Mouse (Mus musculus) CH12.LX (cell line): ENCODE results near the gene Myo1h. TPM values are rescaled to one million over a fixed set of nuclear protein-coding genes. Genes with fewer than 3 reads are reported as not detected.

Source experiments
- DNase-seq: peaks from one replicate; pipeline ENCODE4 v3.0.0-alpha.2; 2013; ENCODE audit errors: extremely low read depth
- H3K27ac ChIP-seq: 2 replicates; pipeline ENCODE4 v1.5.1; 2012; ENCODE audit warnings: low read depth, mild to moderate bottlenecking, control low read depth, moderate library complexity; ENCODE audit not compliant: insufficient read depth
- H3K27me3 ChIP-seq: replicated peaks from 2 replicates; pipeline ENCODE3; 2012; ENCODE audit warnings: inconsistent platforms
- H3K36me3 ChIP-seq, 2 experiments: replicated peaks in 1 of 2; 2 replicates each; pipeline versions ENCODE3 to v1.6.1; 2012; ENCODE audit warnings: inconsistent platforms in 1 of 2, low read length in 1 of 2, mild to moderate bottlenecking in 1 of 2, mixed read lengths in 1 of 2, moderate library complexity in 1 of 2; ENCODE audit not compliant: control insufficient read depth in 1 of 2, insufficient read depth in 1 of 2
- H3K4me1 ChIP-seq, 2 experiments: 2 replicates each; pipeline ENCODE4 v1.6.1; 2012; ENCODE audit warnings: inconsistent platforms in 1 of 2, moderate library complexity in 1 of 2; ENCODE audit not compliant: insufficient read depth in 2 of 2, control insufficient read depth in 1 of 2
- H3K4me2 ChIP-seq: 2 replicates; pipeline ENCODE4 v1.6.1; 2012; ENCODE audit warnings: low read depth, mild to moderate bottlenecking, control low read depth; ENCODE audit not compliant: poor library complexity, insufficient read depth, severe bottlenecking
- H3K4me3 ChIP-seq, 3 experiments: fragments of 150-350 bp in 1 of 3; sonication (generic) in 1 of 3; replicated peaks in 1 of 3; 2 replicates each; pipeline versions ENCODE3 to v1.5.1; 2011 to 2012; ENCODE audit warnings: low read depth in 2 of 3, low read length in 2 of 3, mild to moderate bottlenecking in 2 of 3, moderate library complexity in 2 of 3, control low read depth in 1 of 3, improper control_type of control experiment in 1 of 3, inconsistent platforms in 1 of 3, mixed read lengths in 1 of 3; ENCODE audit not compliant: poor library complexity in 1 of 3
- H3K79me2 ChIP-seq: replicated peaks from 2 replicates; pipeline ENCODE4 v1.6.1; 2012; ENCODE audit warnings: mild to moderate bottlenecking, moderate library complexity; ENCODE audit not compliant: control insufficient read depth, poor library complexity, insufficient read depth, severe bottlenecking; ENCODE audit errors: extremely low read depth
- H3K9ac ChIP-seq: 2 replicates; pipeline ENCODE4 v1.6.1; 2012; ENCODE audit warnings: low read depth, mild to moderate bottlenecking, control low read depth, moderate library complexity; ENCODE audit not compliant: insufficient read depth
- H3K9me3 ChIP-seq: replicated peaks from 2 replicates; pipeline ENCODE3; 2012; ENCODE audit warnings: low read length, inconsistent platforms, mixed read lengths
- BHLHE40 ChIP-seq: IDR thresholded peaks from 2 replicates; pipeline ENCODE4 v1.6.1; 2011; ENCODE audit warnings: mild to moderate bottlenecking, low read depth, low read length, improper control_type of control experiment
- CHD1 ChIP-seq: IDR thresholded peaks from 2 replicates; pipeline ENCODE4 v1.6.1; 2012; ENCODE audit warnings: low read depth, low read length, improper control_type of control experiment, inconsistent platforms
- CHD2 ChIP-seq: IDR thresholded peaks from 2 replicates; pipeline ENCODE4 v1.6.1; 2011; ENCODE audit warnings: low read length, improper control_type of control experiment
- CTCF ChIP-seq, 2 experiments: IDR thresholded peaks in 1 of 2; conservative IDR thresholded peaks in 1 of 2; 2 replicates each; pipeline ENCODE4 v1.5.1; 2011 to 2012; ENCODE audit warnings: low read depth in 2 of 2, low read length in 2 of 2, improper control_type of control experiment in 1 of 2, inconsistent platforms in 1 of 2, mild to moderate bottlenecking in 1 of 2, moderate library complexity in 1 of 2
- E2F4 ChIP-seq: IDR thresholded peaks from 2 replicates; pipeline ENCODE4 v1.6.1; 2011; ENCODE audit warnings: low read depth, low read length, improper control_type of control experiment; ENCODE audit not compliant: insufficient replicate concordance
- ELF1 ChIP-seq: IDR thresholded peaks from 2 replicates; pipeline ENCODE4 v1.6.1; 2014; ENCODE audit warnings: low read depth, mild to moderate bottlenecking, inconsistent platforms, low read length, improper control_type of control experiment
- EP300 ChIP-seq: IDR thresholded peaks from 2 replicates; pipeline ENCODE4 v1.6.1; 2011; ENCODE audit warnings: low read length, improper control_type of control experiment
- GABPA ChIP-seq: IDR thresholded peaks from 2 replicates; pipeline ENCODE4 v1.6.1; 2012; ENCODE audit warnings: low read depth, low read length, improper control_type of control experiment, inconsistent platforms; ENCODE audit not compliant: insufficient replicate concordance
- JUN ChIP-seq: IDR thresholded peaks from 2 replicates; pipeline ENCODE4 v1.6.1; 2011; ENCODE audit warnings: low read depth, mild to moderate bottlenecking, low read length, improper control_type of control experiment, moderate library complexity; ENCODE audit not compliant: insufficient read depth
- JUND ChIP-seq: conservative IDR thresholded peaks from 2 replicates; pipeline ENCODE4 v1.6.1; 2011; ENCODE audit warnings: low read depth, low read length, improper control_type of control experiment
- MAX ChIP-seq: IDR thresholded peaks from 2 replicates; pipeline ENCODE4 v1.6.1; 2011; ENCODE audit warnings: low read length, improper control_type of control experiment
- MAZ ChIP-seq: IDR thresholded peaks from 2 replicates; pipeline ENCODE4 v1.6.1; 2012; ENCODE audit warnings: low read depth, mild to moderate bottlenecking, inconsistent platforms, low read length, improper control_type of control experiment, moderate library complexity
- MXI1 ChIP-seq: IDR thresholded peaks from 2 replicates; pipeline ENCODE4 v1.6.1; 2011; ENCODE audit warnings: mild to moderate bottlenecking, low read depth, low read length, improper control_type of control experiment
- NELFE ChIP-seq: IDR thresholded peaks from 2 replicates; pipeline ENCODE4 v1.6.1; 2011; ENCODE audit warnings: low read depth, low read length, improper control_type of control experiment
- NRF1 ChIP-seq: IDR thresholded peaks from 2 replicates; pipeline ENCODE4 v1.6.1; 2014; ENCODE audit warnings: low read depth, mild to moderate bottlenecking, inconsistent platforms, low read length, improper control_type of control experiment, moderate library complexity
- PAX5 ChIP-seq: IDR thresholded peaks from 2 replicates; pipeline ENCODE4 v1.6.1; 2012; ENCODE audit warnings: low read length, inconsistent platforms, mixed read lengths
- SIN3A ChIP-seq: IDR thresholded peaks from 2 replicates; pipeline ENCODE4 v1.6.1; 2012; ENCODE audit warnings: low read length, improper control_type of control experiment, inconsistent platforms
- SMC3 ChIP-seq: IDR thresholded peaks from 2 replicates; pipeline ENCODE4 v1.6.1; 2011; ENCODE audit warnings: low read depth, low read length, improper control_type of control experiment
- TBP ChIP-seq: conservative IDR thresholded peaks from 2 replicates; pipeline ENCODE4 v1.6.1; 2011; ENCODE audit warnings: low read depth, low read length, improper control_type of control experiment
- TCF12 ChIP-seq: IDR thresholded peaks from 2 replicates; pipeline ENCODE4 v1.6.1; 2014; ENCODE audit warnings: low read depth, mild to moderate bottlenecking, inconsistent platforms, low read length, improper control_type of control experiment
- UBTF ChIP-seq: IDR thresholded peaks from 2 replicates; pipeline ENCODE4 v1.6.1; 2012; ENCODE audit warnings: low read depth, mild to moderate bottlenecking, inconsistent platforms, low read length, improper control_type of control experiment, moderate library complexity
- USF1 ChIP-seq: IDR thresholded peaks from 2 replicates; pipeline ENCODE4 v1.6.1; 2014; ENCODE audit warnings: low read depth, mild to moderate bottlenecking, inconsistent platforms, low read length, improper control_type of control experiment
- USF2 ChIP-seq: conservative IDR thresholded peaks from 2 replicates; pipeline ENCODE4 v1.6.1; 2011; ENCODE audit warnings: low read depth, low read length, improper control_type of control experiment
- ZC3H11A ChIP-seq: IDR thresholded peaks from 2 replicates; pipeline ENCODE4 v1.6.1; 2012; ENCODE audit warnings: low read depth, mild to moderate bottlenecking, inconsistent platforms, low read length, improper control_type of control experiment
- ZKSCAN1 ChIP-seq: IDR thresholded peaks from 2 replicates; pipeline ENCODE4 v1.6.1; 2012; ENCODE audit warnings: low read depth, inconsistent platforms, low read length, improper control_type of control experiment, borderline replicate concordance
- ZMIZ1 ChIP-seq: IDR thresholded peaks from 2 replicates; pipeline ENCODE4 v1.6.1; 2012; ENCODE audit warnings: low read depth, mild to moderate bottlenecking, inconsistent platforms, low read length, improper control_type of control experiment
- ZNF384 ChIP-seq: IDR thresholded peaks from 2 replicates; pipeline ENCODE4 v1.6.1; 2012; ENCODE audit warnings: low read depth, low read length, improper control_type of control experiment, inconsistent platforms
- dilution Hi-C: fragments of 300-500 bp; cut with MboI; formaldehyde crosslinking; loops from 2 replicates; pipeline ENCODE4 v1.14.3; 2020; ENCODE audit warnings: low sequenced_read_pairs; ENCODE audit not compliant: extremely low pct_unique_long_range_greater_than_20kb, extremely low pct_ligation_motif_present
- in situ Hi-C: fragments of 300-500 bp; cut with MboI; formaldehyde crosslinking; loops from 3 replicates; pipeline ENCODE4 v1.14.3; 2019; ENCODE audit warnings: low sequenced_read_pairs, low pct_ligation_motif_present, low pct_unique_long_range_greater_than_20kb, mixed read lengths
- polyA plus RNA-seq: library from polyadenylated mRNA; unstranded; fragments of >175 nt; gene quantifications from 2 replicates; pipeline ENCODE4 v1.2.1, GENCODE M21; 2012; ENCODE audit warnings: low read depth; ENCODE audit not compliant: insufficient read length
- total RNA-seq, 2 experiments: library from RNA; depleted of rRNA; stranded (reverse); fragments of 300-350 nt in 1 of 2; fragments of >200 nt in 1 of 2; gene quantifications; 2 replicates each; pipeline ENCODE4 v1.2.3; 2012 to 2014

The Myo1h gene
- total and polyA plus RNA-seq, 3 experiments = 1.1 to 4.4 (median 1.8) TPM

DNA sequence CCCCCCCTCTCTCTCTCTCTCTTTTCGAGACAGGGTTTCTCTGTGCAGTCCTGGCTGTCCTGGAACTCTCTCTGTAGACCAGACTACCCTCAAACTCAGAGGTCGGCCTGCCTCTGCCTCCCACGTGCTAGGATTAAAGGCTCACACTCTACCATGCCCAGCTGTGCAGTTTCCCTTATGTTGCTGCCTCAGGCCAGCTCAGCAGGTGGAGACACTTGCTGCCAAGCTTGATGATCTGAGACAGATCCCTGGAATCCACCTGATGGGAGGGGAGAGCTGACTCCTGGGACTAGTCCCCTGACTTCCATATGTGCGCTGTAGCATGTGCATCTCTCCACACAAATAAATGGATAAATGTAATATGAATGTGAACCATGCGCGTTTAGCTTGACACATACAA, 14.2 kb downstream of the Myo1h start:
- H3K79me2 ChIP-seq = no peaks in the 10 kb centered on the region
- no peak overlapping the region for H3K4me2 ChIP-seq
- H3K4me3 ChIP-seq = no peak overlapping the region
- in situ Hi-C loops = no loop called here
- H3K36me3 ChIP-seq = no peaks in the 10 kb centered on the region
- H3K27ac ChIP-seq = no peak overlapping the region
- dilution Hi-C loops = no loop called here
- no peak for DNase-seq
- H3K4me1 ChIP-seq = peaks cover 2 to 10% of the 10 kb centered on the region in 2 experiments; a peak in 2 of 4 replicates
- no peaks in the 10 kb centered on the region for H3K9me3 ChIP-seq
- H3K9ac ChIP-seq = no peak overlapping the region
- no peaks in the 10 kb centered on the region for H3K27me3 ChIP-seq
- TF ChIP-seq TBP (no peak), USF2 (no peak), CTCF (conservative IDR thresholded peaks at IDR 0.05 in 1 of 2, IDR thresholded peaks at IDR 0.05 in 1 of 2; ENCODE audit: low read depth in 2 of 2, low read length in 2 of 2) (no peak), ZKSCAN1 (no peak), MAX (no peak), E2F4 (no peak), NRF1 (no peak), UBTF (no peak), GABPA (no peak), NELFE (no peak), MXI1 (no peak), JUN (no peak), BHLHE40 (no peak), ELF1 (no peak), USF1 (no peak), ZMIZ1 (no peak)

DNA sequence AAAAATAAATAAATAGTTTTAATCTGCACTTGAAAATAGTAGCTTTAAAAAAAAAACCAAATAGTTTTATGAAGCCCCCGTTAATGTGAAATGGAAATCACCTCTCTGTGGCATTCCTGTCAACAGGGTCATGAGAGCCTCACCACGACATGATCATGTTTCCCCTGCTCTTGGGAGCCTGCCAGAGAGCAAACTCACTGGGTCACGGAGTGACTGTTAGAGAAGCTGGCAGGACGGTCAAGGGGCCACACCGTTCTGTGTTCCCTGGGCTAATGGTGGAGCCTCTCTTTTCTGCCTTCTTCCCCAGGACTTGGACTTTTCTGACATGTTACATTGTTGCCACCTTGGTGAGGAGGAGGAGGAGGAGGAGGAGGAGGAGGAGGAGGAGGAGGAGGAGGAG, 17.5 kb downstream of the Myo1h start:
- Histone ChIP-seq H3K4me3 (no peak overlapping the region), H3K36me3 (no peaks in the 10 kb centered on the region), H3K27ac (no peak overlapping the region), H3K4me1 (peaks cover 0 to 13% of the 10 kb centered on the region in 2 experiments; a peak in 3 of 4 replicates), H3K9me3 (no peaks in the 10 kb centered on the region), H3K79me2 (no peaks in the 10 kb centered on the region), H3K4me2 (no peak overlapping the region), H3K9ac (no peak overlapping the region), H3K27me3 (no peaks in the 10 kb centered on the region)
- TF ChIP-seq SIN3A = no peak
- no peak for TF ChIP-seq GABPA
- TF ChIP-seq ZMIZ1 = no peak
- no peak for TF ChIP-seq NRF1
- TF ChIP-seq MAZ = no peak
- no peak for TF ChIP-seq PAX5
- TF ChIP-seq SMC3 = no peak
- no peak for TF ChIP-seq USF2
- no peak for TF ChIP-seq ZNF384
- TF ChIP-seq CHD2 = no peak
- TF ChIP-seq EP300 = no peak
- no peak for TF ChIP-seq JUND
- TF ChIP-seq TCF12 = no peak
- no peak for TF ChIP-seq USF1
- TF ChIP-seq CHD1 = no peak
- TF ChIP-seq MXI1 = no peak
- no peak for TF ChIP-seq UBTF
- TF ChIP-seq ZC3H11A = no peak
- dilution Hi-C loops = no loop called here
- DNase-seq = no peak
- in situ Hi-C loops = loop anchor here (5.0 kb wide), 2 partner anchors 54 to 129 kb away; no protein-coding TSS in a partner anchor
